Mouse (Mus musculus) cortical plate, adult 2 months (tissue): Measurements from ENCODE around the gene Cbx5.

Source experiments
- CTCF ChIP-seq: fragments of 200-500 bp; IDR thresholded peaks from 2 replicates; pipeline ENCODE4 v1.5.1; 2011; ENCODE audit warnings: mild to moderate bottlenecking, control low read depth, low read length; ENCODE audit not compliant: insufficient read depth; ENCODE audit errors: extremely low read depth
- POLR2A ChIP-seq: fragments of 200-500 bp; IDR thresholded peaks from 2 replicates; pipeline ENCODE4 v1.6.1; 2011; ENCODE audit warnings: mild to moderate bottlenecking, low read length, control low read depth; ENCODE audit not compliant: insufficient read depth; ENCODE audit errors: extremely low read depth

- TF ChIP-seq CTCF (no peak), POLR2A (no peak)
Observed at GRCm38 (mm10) chr15:103168801-103169611, 70.6 kb downstream of the Cbx5 start.
